Mouse (Mus musculus) layer of hippocampus, postnatal 25 days (tissue): ENCODE data around the gene Ccr10. TPM values are rescaled to one million over a fixed set of nuclear protein-coding genes. Genes with fewer than 3 reads are reported as not detected.

Source experiments
- DNase-seq, 2 experiments: peaks; one replicate each; pipeline ENCODE4 v3.0.0; 2022; ENCODE audit warnings: mixed read lengths in 2 of 2, low spot score in 1 of 2; ENCODE audit errors: extremely low spot score in 1 of 2
- total RNA-seq, 2 experiments: library from RNA; stranded (reverse); gene quantifications; 2 replicates each; pipeline ENCODE4 v1.2.3; 2021

Gene Ccr10
- total RNA-seq, 2 experiments from 2014 or later = 0.21 to 0.25 TPM

GRCm38 (mm10) chr11:101189495-101190180, 14.4 kb upstream of the Ccr10 start:
- peak in 1 of 2 experiments; percentile 31 for DNase-seq

- DNase-seq = no peak
Observed at GRCm38 (mm10) chr11:101188166-101188805, 13.0 kb upstream of the Ccr10 start.

GRCm38 (mm10) chr11:101187541-101187940, 12.3 kb upstream of the Ccr10 start:
- no peak for DNase-seq

GRCm38 (mm10) chr11:101186526-101187247, 11.4 kb upstream of the Ccr10 start:
- no peak for DNase-seq

- no peak for DNase-seq
Observed at GRCm38 (mm10) chr11:101185441-101185840, 10.2 kb upstream of the Ccr10 start.

- no peak for DNase-seq
Observed at GRCm38 (mm10) chr11:101184984-101185383, 9.7 kb upstream of the Ccr10 start.

- DNase-seq = no peak
Observed at GRCm38 (mm10) chr11:101182771-101183517, 7.7 kb upstream of the Ccr10 start.

- DNase-seq = no peak
Observed at GRCm38 (mm10) chr11:101181961-101182360, 6.7 kb upstream of the Ccr10 start.

- DNase-seq = peak; percentile 60 to 86
Observed at GRCm38 (mm10) chr11:101180846-101181740, 5.8 kb upstream of the Ccr10 start.

- DNase-seq = no peak
Observed at GRCm38 (mm10) chr11:101180261-101180660, 5.0 kb upstream of the Ccr10 start.

- DNase-seq = no peak
Observed at GRCm38 (mm10) chr11:101179306-101179705, 4.1 kb upstream of the Ccr10 start.

- DNase-seq = no peak
Observed at GRCm38 (mm10) chr11:101178061-101179058, 3.1 kb upstream of the Ccr10 start.

- DNase-seq = peak; percentile 58 to 80
Observed at GRCm38 (mm10) chr11:101176933-101177773, 1.9 kb upstream of the Ccr10 start.

- DNase-seq = peak in 1 of 2 experiments; percentile 43
Observed at GRCm38 (mm10) chr11:101176117-101176691, 961 bp upstream of the Ccr10 start.

GRCm38 (mm10) chr11:101175636-101176116, 433 bp upstream of the Ccr10 start:
- DNase-seq = no peak

- DNase-seq = no peak
Observed at GRCm38 (mm10) chr11:101174389-101174745, 876 bp downstream of the Ccr10 start.
